Mouse (Mus musculus) heart, postnatal 0 days (tissue): ENCODE results near the gene Mapkapk3.

ENCODE experiments used
- CTCF ChIP-seq: IDR thresholded peaks from 2 replicates; pipeline ENCODE4 v1.5.1; 2016; ENCODE audit warnings: antibody characterized with exemption, control low read depth, low read depth
- EP300 ChIP-seq: IDR thresholded peaks from 2 replicates; pipeline ENCODE4 v1.6.1; 2016; ENCODE audit warnings: antibody characterized with exemption, low read depth

DNA sequence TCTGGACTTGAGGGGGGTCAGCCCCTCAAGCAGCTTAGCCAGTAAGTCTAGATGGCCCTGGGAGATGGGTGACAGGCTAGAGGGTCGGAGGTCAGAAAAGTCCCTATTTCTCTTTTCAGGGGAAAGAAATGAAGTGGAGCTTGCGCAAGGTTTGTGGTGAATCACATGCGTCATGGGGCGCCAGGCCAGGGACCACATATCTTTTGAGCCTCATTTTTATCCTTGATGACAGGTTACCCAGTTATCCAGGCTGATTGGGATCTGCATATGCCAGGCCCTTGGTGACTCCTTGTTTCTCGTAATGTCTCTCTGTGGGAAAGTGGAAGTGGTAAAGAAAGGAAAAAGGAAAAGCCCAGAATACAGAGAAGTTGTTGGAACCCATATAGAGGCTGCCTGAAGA is 25.8 kb downstream of the Mapkapk3 start:
- TF ChIP-seq CTCF: no peak
- no peak for TF ChIP-seq EP300
